Mouse (Mus musculus): ENCODE measurements around the gene Pnma1. TPM values are rescaled to one million over a fixed set of nuclear protein-coding genes. Genes with fewer than 3 reads are reported as not detected.

Gene Pnma1
- polyA plus RNA-seq, 2 experiments, result 0.05 to 0.10 TPM

GRCm38 (mm10) chr12:84190151-84190820 lies 42.0 kb upstream of the Pnma1 start:
- no peaks in the 10 kb centered on the region for H3K9me3 ChIP-seq (ENCODE audit: control insufficient read depth, low read length)
- DNase-seq (ENCODE audit: low read depth in 3 of 3, low spot score in 3 of 3) (no peak), ATAC-seq (ENCODE audit: insufficient read depth) (no peak)
- H3K4me1 ChIP-seq (replicated peaks; ENCODE audit: control insufficient read depth in 2 of 2, insufficient read depth in 2 of 2, low read length in 1 of 2), result peaks cover 36 to 50% of the 10 kb centered on the region in 2 experiments
- peak overlapping the region; percentile 87 for H3K4me2 ChIP-seq (ENCODE audit: low read depth)
- 39% methylated on average over 15 of the region's 15 CpGs for WGBS (ENCODE audit: insufficient replicate concordance)
- peak overlapping the region; percentile 19; the same call in 1 of the 2 replicates for H3K9ac ChIP-seq (replicated peaks)
- no peak overlapping the region for H3K27ac ChIP-seq
- no peaks in the 10 kb centered on the region for H3K27me3 ChIP-seq (ENCODE audit: control insufficient read depth, insufficient read depth, low read length)
- peak overlapping the region in 1 of 2 experiments; percentile 98; a peak in 2 of 4 replicates for H3K4me3 ChIP-seq (ENCODE audit: insufficient read depth in 1 of 2, low read depth in 2 of 2, low read length in 2 of 2)
- no peak for TF ChIP-seq CTCF (IDR thresholded peaks at IDR 0.05; ENCODE audit: low read depth)
- no peak for TF ChIP-seq EP300 (IDR thresholded peaks at IDR 0.05; ENCODE audit: low read depth)
- H3K36me3 ChIP-seq (replicated peaks; ENCODE audit: control insufficient read depth, insufficient read depth, low read depth), result peaks cover 4% of the 10 kb centered on the region

- Histone ChIP-seq H3K9me3 (ENCODE audit: control insufficient read depth, low read length) (no peaks in the 10 kb centered on the region), H3K36me3 (replicated peaks; ENCODE audit: control insufficient read depth, insufficient read depth, low read depth) (peaks cover 7% of the 10 kb centered on the region), H3K9ac (replicated peaks) (no peak overlapping the region), H3K4me1 (replicated peaks; ENCODE audit: control insufficient read depth in 2 of 2, insufficient read depth in 2 of 2, low read length in 1 of 2) (peaks cover 30 to 38% of the 10 kb centered on the region in 2 experiments), H3K4me3 (ENCODE audit: insufficient read depth in 1 of 2, low read depth in 2 of 2, low read length in 2 of 2) (no peak overlapping the region), H3K27me3 (ENCODE audit: control insufficient read depth, insufficient read depth, low read length) (no peaks in the 10 kb centered on the region), H3K4me2 (ENCODE audit: low read depth) (peak overlapping the region; percentile 18; the same call in 1 of the 2 replicates), H3K27ac (no peak overlapping the region)
- 69% methylated on average over 14 of the region's 14 CpGs for whole genome bisulfite sequencing (ENCODE audit: insufficient replicate concordance)
- DNase-seq (ENCODE audit: low read depth in 3 of 3, low spot score in 3 of 3) (no peak), ATAC-seq (ENCODE audit: insufficient read depth) (no peak)
- TF ChIP-seq EP300 (IDR thresholded peaks at IDR 0.05; ENCODE audit: low read depth) (no peak), CTCF (IDR thresholded peaks at IDR 0.05; ENCODE audit: low read depth) (no peak)
Observed at GRCm38 (mm10) chr12:84188881-84189444, 40.7 kb upstream of the Pnma1 start.

GRCm38 (mm10) chr12:84187752-84188601 lies 39.7 kb upstream of the Pnma1 start:
- no peak overlapping the region for H3K4me3 ChIP-seq (ENCODE audit: insufficient read depth in 1 of 2, low read depth in 2 of 2, low read length in 2 of 2)
- H3K36me3 ChIP-seq (replicated peaks; ENCODE audit: control insufficient read depth, insufficient read depth, low read depth), result peaks cover 7% of the 10 kb centered on the region
- H3K4me1 ChIP-seq (replicated peaks; ENCODE audit: control insufficient read depth in 2 of 2, insufficient read depth in 2 of 2, low read length in 1 of 2), result peaks cover 33 to 39% of the 10 kb centered on the region in 2 experiments
- WGBS (ENCODE audit: insufficient replicate concordance), result 63% methylated on average over 15 of the region's 15 CpGs
- no peak for TF ChIP-seq CTCF (IDR thresholded peaks at IDR 0.05; ENCODE audit: low read depth)
- no peak for TF ChIP-seq EP300 (IDR thresholded peaks at IDR 0.05; ENCODE audit: low read depth)
- no peaks in the 10 kb centered on the region for H3K9me3 ChIP-seq (ENCODE audit: control insufficient read depth, low read length)
- no peak overlapping the region for H3K27ac ChIP-seq
- ATAC-seq (ENCODE audit: insufficient read depth) (no peak), DNase-seq (ENCODE audit: low read depth in 3 of 3, low spot score in 3 of 3) (no peak)
- H3K27me3 ChIP-seq (ENCODE audit: control insufficient read depth, insufficient read depth, low read length), result no peaks in the 10 kb centered on the region
- no peak overlapping the region for H3K9ac ChIP-seq (replicated peaks)
- no peak overlapping the region for H3K4me2 ChIP-seq (ENCODE audit: low read depth)

- H3K4me2 ChIP-seq (ENCODE audit: low read depth), result no peak overlapping the region
- H3K4me3 ChIP-seq (ENCODE audit: insufficient read depth in 1 of 2, low read depth in 2 of 2, low read length in 2 of 2), result no peak overlapping the region
- peaks cover 35 to 40% of the 10 kb centered on the region in 2 experiments for H3K4me1 ChIP-seq (replicated peaks; ENCODE audit: control insufficient read depth in 2 of 2, insufficient read depth in 2 of 2, low read length in 1 of 2)
- DNase-seq (ENCODE audit: low read depth in 3 of 3, low spot score in 3 of 3), result no peak
- peaks cover 7% of the 10 kb centered on the region for H3K36me3 ChIP-seq (replicated peaks; ENCODE audit: control insufficient read depth, insufficient read depth, low read depth)
- H3K27ac ChIP-seq, result no peak overlapping the region
- no peaks in the 10 kb centered on the region for H3K9me3 ChIP-seq (ENCODE audit: control insufficient read depth, low read length)
- no peak for ATAC-seq (ENCODE audit: insufficient read depth)
- no peak for TF ChIP-seq EP300 (IDR thresholded peaks at IDR 0.05; ENCODE audit: low read depth)
- TF ChIP-seq CTCF (IDR thresholded peaks at IDR 0.05; ENCODE audit: low read depth), result no peak
- H3K9ac ChIP-seq (replicated peaks), result no peak overlapping the region
- no peaks in the 10 kb centered on the region for H3K27me3 ChIP-seq (ENCODE audit: control insufficient read depth, insufficient read depth, low read length)
- WGBS (ENCODE audit: insufficient replicate concordance), result 89% methylated on average over 5 of the region's 5 CpGs
Observed at GRCm38 (mm10) chr12:84186950-84187349, 38.7 kb upstream of the Pnma1 start.

- ATAC-seq (ENCODE audit: insufficient read depth) (no peak), DNase-seq (ENCODE audit: low read depth in 3 of 3, low spot score in 3 of 3) (no peak)
- H3K9ac ChIP-seq (replicated peaks), result no peak overlapping the region
- no peak overlapping the region for H3K4me3 ChIP-seq (ENCODE audit: insufficient read depth in 1 of 2, low read depth in 2 of 2, low read length in 2 of 2)
- H3K27me3 ChIP-seq (ENCODE audit: control insufficient read depth, insufficient read depth, low read length), result no peaks in the 10 kb centered on the region
- H3K27ac ChIP-seq, result no peak overlapping the region
- H3K36me3 ChIP-seq (replicated peaks; ENCODE audit: control insufficient read depth, insufficient read depth, low read depth), result peaks cover 7% of the 10 kb centered on the region
- no peaks in the 10 kb centered on the region for H3K9me3 ChIP-seq (ENCODE audit: control insufficient read depth, low read length)
- H3K4me1 ChIP-seq (replicated peaks; ENCODE audit: control insufficient read depth in 2 of 2, insufficient read depth in 2 of 2, low read length in 1 of 2), result peaks cover 35 to 40% of the 10 kb centered on the region in 2 experiments
- TF ChIP-seq CTCF (IDR thresholded peaks at IDR 0.05; ENCODE audit: low read depth) (no peak), EP300 (IDR thresholded peaks at IDR 0.05; ENCODE audit: low read depth) (no peak)
- 86% methylated on average over 3 of the region's 3 CpGs for WGBS (ENCODE audit: insufficient replicate concordance)
- no peak overlapping the region for H3K4me2 ChIP-seq (ENCODE audit: low read depth)
Observed at GRCm38 (mm10) chr12:84186536-84186935, 38.2 kb upstream of the Pnma1 start.
